Mouse (Mus musculus) kidney, adult 2 months (tissue): ENCODE results near the gene H2-Eb2.

Experiments used
- CTCF ChIP-seq: fragments of 200-500 bp; conservative IDR thresholded peaks from 2 replicates; pipeline ENCODE4 v1.5.1; 2011; ENCODE audit warnings: low read depth, mild to moderate bottlenecking, control low read depth, low read length, moderate library complexity, mixed read lengths; ENCODE audit not compliant: insufficient read depth, insufficient read length
- POLR2A ChIP-seq: fragments of 200-500 bp; IDR thresholded peaks from one replicate; pipeline ENCODE4 v1.6.1; 2011; ENCODE audit warnings: low read depth, low read length, control low read depth

GRCm38 (mm10) chr17:34291609-34292008 is 33.9 kb upstream of the H2-Eb2 start:
- TF ChIP-seq CTCF: no peak
- TF ChIP-seq POLR2A: no peak
